Mouse (Mus musculus): ENCODE data around the gene Mmp3.
"Not testable (repeated sequence)": the region's sequence is repeated elsewhere in the genome, so short reads cannot be mapped to it uniquely, and the experiment has no call there.

The Mmp3 gene

DNA sequence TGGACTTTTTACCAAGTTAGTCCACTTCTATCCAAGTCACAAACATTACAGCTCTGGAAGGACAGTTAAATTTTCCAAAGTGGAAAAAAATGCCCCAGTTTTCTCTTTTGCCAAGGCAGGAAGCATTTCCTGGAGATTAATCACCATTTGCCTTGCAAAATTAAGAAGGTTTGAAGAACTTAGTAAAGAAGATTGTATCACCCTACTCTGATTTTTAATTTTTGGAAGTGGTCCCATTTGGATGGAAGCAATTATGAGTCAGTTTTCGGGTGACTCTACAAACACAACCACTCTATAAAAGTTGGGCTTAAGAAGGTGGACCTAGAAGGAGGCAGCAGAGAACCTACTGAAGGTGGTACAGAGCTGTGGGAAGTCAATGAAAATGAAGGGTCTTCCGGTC lies at the start of gene Mmp3:
TSS of gene Mmp3 (plus strand) at position 301 of the 400 bp plus-strand sequence.
- DNase-seq (ENCODE audit: low spot score) = no peak

DNA sequence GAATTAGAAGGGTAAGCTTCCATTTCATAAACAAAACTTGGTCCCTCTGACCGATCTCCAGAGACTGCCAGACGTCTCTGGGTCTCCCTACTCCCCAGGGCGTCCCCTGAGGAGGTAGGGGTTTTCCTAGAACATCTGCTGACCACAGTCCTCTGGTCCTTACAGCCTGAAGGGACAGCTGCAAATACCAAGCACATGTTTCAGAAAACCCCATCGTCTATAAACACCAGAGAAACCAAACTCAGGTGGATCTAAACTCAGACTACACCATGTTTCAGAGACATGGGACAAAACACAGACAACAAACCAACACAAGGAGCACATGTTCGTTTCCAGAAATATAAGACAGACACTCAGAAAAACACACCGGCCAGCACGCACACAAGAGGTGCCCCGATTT lies 49.1 kb upstream of the Mmp3 start:
- DNase-seq (ENCODE audit: low spot score) = not testable (repeated sequence)

DNA sequence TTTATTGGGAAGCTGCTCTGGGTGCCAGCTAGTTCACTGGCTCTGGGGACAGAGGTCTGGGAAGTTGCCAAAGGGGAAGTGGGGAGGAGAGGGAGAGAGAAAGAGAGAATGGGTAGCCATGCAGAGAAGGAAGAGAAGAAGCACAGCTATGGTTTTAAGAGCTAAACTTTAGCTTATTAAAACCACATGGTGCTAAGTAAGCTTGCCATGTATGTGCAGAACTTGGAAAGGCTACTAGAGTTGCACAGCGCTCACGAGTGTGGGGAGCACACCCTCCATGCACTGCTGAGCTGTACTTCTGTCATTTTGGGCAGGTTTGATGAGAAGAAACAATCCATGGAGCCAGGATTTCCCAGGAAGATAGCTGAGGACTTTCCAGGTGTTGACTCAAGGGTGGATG lies 7.7 kb downstream of the Mmp3 start:
- no peak for DNase-seq (ENCODE audit: low spot score)

- no peak for DNase-seq (ENCODE audit: low spot score)
Measured at GRCm38 (mm10) chr9:7470262-7470661, 24.6 kb downstream of the Mmp3 start.

DNA sequence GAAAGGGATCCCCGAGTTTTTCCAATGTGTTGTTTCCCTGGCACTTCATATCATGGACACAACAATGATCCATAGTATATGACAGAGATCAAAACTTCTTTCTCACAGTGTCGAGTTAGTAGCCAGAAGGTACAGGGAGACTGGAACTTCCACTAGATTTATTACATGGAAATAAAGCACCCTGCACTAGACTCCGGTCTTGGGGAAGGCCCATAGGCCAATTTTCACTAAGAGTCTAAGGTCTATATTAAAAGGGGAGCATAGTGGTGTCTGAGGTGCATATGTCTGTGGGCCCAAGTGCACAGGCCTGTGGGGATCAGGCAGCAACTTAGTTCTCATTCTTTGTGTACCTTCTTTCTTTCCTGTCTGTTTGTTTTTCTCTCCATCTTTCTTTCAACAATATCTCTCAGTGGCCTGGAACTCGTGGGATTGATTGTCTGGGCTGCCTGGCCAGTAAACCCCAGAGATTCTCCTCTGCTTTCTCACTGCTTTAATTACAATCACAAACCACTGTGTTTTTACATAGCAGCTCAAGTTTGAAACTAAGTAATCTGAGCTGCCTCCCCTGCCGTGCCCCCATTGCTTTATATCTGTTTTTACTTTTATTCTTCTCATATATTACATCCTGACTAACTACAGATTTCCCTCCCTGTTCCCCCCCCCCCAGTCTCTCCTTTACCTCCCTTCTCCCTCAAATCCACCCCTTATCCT lies 38.2 kb downstream of the Mmp3 start:
- no peak for DNase-seq (ENCODE audit: low spot score)

DNA sequence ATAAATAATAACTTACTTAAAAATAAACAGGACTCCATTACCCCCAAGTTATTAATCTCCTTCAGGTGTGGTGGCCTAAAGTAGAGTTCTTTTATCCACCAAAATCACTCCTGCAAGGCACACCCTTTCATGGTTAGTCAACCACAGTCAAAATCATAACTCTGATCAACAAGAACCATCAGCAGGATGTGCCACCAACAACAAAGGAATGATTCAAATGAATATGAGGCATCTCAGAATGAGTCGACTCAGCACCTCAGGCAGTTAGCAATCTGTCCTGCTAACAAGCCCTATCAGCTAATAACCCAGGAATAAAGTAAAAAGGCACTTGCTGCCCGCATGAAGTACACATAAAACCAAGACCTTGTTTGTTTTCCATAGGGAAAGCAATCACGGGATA lies 55.5 kb downstream of the Mmp3 start:
- no peak for DNase-seq (ENCODE audit: low spot score)

- no peak for DNase-seq (ENCODE audit: low spot score)
Measured at GRCm38 (mm10) chr9:7502051-7502450, 56.4 kb downstream of the Mmp3 start, which contains the start of gene Mmp10. Gene Mmp10 (plus strand): TSS chr9:7502352.

Data from urinary bladder, postnatal 10 days (tissue).